Mouse (Mus musculus) c-Kit-positive CD71-negative TER-119-negative erythroid progenitor cells, embryonic 14.5 days (primary cell): ENCODE data around the gene Gm10912.
A peak's percentile ranks its signal among the peaks of the same experiment; 100 is the strongest.
"Not testable (repeated sequence)": the region's sequence is repeated elsewhere in the genome, so short reads cannot be mapped to it uniquely, and the experiment has no call there.

Source experiments
- DNase-seq: peaks from one replicate; pipeline ENCODE4 v3.0.0-alpha.2; 2013; ENCODE audit warnings: low read depth

Gm10912 gene

DNA sequence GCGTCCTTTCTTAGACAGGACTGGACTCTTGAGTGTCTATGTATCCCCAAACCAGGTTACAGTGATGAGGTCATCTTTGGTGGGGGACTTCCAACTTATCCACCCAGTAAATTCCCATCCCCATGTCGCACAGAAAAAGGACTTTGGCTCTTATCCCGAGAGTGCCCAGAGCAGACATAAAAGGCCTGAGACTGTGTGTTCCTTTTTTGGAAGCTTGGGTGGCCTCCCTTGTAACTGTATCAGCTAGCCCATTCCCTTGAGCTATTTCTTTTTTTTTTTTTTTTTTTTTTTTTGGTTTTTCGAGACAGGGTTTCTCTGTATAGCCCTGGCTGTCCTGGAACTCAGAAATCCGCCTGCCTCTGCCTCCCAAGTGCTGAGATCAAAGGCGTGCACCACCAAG, at the start of gene Gm10912:
Gene Gm10912 (plus strand): TSS at position 301 of the 400 bp plus-strand sequence.
- not testable (repeated sequence) for DNase-seq

DNA sequence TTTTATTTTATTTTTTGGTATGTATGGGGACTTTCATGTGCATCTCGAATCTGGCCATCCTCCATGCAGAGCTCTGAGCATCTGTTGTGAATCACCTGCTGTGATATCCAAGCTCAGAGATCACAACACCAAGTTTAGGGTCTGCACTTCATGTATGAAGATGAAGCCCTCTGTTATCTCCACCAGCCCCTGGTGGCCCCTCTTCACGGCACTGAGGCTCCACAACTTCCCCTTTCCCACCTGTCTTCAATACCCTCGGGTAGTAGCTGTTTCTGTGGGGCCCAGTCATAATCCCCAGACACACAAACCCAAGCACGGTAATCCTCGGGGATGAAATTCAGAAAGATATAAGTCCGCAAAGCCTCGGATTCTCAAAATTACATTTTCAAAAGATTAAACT, 42.5 kb upstream of the Gm10912 start:
- no peak for DNase-seq

DNA sequence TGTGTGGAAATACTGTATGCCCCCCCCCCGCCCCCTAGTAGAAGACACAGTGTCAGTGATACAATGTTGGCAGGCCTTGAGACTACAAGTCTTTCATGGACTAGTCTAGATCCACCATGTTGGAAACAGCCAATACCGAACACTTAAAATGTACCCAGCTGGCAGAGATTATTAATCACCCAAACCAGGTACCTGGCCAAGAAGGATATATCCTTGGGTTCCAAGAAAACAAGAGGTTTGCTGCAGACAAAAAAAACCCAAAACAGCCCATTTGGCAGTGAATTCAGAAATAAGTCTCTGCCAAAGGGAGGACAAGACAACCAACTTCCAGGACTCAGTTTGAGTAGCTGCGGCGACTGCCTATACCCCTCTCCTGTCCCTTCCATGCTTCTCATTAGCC, 41.0 kb upstream of the Gm10912 start:
- no peak for DNase-seq

DNA sequence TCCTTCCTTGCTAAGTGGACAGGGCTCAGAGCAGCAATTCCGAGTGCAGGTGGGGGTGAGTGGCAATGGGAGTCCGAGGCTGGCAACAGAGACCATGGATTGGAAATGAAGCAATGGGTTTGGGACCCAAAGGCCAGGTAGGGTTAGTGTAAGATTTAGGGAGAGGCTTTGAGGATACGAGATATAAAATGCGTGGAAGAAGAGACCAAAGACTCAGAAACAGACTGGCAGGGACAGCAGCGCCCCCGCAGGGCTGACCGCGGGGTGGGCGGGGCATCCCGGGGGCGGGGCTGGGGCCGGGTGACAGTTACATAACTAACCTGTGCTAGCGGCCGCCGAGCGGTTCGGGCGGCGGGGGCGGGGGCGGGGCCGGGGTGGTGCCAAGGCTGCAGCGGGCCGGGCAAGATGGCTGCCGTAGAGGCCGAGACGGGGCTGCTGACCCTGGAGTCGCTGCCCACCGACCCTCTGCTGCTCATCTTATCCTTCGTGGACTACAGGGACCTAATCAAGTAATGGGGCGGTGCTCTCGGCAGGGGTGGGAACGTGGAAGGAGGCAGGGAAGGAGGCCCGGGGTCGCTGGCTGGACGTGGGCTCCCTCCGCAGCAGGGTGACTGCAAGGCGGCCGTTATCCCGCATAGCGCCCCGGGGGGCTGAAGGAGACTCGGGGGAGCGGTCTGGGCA, 38.0 kb upstream of the Gm10912 start, which contains the start of gene Fbxo3:
Gene Fbxo3 (plus strand): TSS at position 264 of the 681 bp plus-strand sequence.
- peak; percentile 69 for DNase-seq

DNA sequence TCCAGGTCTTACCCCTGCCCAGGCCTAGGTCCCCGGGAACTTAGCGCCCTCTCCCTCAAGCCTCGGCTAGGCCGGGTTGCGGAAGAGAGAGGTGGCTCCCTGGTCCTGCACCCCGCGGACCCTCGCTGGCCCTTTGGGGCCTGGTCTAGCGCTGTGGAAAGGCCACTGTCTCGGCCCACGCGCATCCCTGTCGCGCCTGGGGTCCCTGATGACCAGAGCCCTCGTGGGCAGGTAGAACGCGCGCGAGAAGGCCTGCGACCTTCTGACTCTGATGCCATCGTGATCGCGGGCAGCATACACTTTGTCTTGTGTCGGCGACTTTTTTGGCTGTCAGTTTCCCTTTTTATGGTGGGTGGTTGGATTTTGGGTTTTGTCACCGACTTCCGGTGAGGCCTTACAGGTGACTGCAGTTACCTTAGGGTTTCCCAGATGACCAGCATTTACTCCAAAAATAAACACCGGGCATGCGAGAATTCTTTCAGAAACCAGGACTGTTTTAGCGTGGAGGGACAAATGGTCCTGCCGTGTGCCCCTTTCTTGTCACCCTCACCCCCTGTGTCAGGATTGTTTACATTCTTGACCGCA, 37.4 kb upstream of the Gm10912 start, which contains the start of gene 4931422A03Rik:
Gene 4931422A03Rik (minus strand): TSS at position 223 of the 585 bp plus-strand sequence.
- no peak for DNase-seq

DNA sequence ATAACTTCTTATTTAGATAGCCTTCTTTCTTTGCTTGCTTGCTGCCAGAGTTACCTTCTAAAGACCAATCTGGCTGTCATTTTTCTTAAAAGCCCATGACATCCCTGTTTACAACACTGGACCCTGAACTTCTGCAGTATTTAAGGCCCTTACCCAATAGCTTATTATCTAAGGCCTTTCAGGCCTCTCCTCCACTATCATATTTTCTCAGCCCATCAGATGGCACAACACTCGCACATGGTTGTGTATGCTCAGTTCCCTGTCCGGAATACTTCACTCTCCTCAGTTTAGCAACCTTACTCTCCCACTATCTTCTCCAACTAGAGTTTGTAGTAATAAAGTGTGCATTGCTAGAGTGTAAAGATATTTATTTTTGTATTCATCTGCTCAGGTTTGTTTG, 36.6 kb upstream of the Gm10912 start:
- DNase-seq: no peak

DNA sequence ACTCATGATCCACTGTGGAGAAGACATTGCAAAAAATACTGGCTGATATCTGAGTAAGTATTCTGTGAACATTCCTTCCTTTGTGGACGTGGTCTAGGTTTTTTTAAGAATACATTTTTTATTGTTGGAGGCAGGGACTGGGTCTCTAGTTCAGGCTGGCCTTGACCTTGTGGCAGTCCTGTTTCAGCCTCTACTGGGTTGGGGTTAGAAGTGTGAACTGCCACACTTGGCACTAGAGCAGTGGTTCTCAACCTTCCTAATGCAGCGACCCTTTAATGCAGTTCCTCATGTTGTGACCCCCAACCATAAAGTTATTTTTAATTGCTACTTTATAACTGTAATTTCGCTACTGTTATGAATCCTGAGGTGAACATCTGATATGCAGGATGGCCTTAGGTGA, 35.2 kb upstream of the Gm10912 start:
- DNase-seq: no peak

DNA sequence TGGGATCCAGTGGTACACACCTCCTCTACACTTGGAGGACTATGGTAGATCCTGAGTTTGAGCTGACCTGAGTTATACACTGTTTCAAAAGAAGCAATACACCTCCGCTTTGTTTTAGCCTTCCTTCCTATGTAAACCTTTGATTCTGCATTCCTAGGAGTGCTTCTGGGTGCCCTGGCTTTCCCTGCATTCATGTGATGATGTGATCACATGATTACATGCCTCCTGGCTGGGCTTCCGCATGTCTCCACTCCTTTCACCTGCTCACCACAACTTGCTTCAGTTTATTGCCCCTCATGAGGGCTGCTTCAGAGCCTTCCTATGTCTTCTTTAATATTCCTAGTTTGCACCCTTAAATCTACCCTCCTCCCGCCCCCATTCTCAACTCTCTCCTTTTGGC, 33.6 kb upstream of the Gm10912 start:
- no peak for DNase-seq

DNA sequence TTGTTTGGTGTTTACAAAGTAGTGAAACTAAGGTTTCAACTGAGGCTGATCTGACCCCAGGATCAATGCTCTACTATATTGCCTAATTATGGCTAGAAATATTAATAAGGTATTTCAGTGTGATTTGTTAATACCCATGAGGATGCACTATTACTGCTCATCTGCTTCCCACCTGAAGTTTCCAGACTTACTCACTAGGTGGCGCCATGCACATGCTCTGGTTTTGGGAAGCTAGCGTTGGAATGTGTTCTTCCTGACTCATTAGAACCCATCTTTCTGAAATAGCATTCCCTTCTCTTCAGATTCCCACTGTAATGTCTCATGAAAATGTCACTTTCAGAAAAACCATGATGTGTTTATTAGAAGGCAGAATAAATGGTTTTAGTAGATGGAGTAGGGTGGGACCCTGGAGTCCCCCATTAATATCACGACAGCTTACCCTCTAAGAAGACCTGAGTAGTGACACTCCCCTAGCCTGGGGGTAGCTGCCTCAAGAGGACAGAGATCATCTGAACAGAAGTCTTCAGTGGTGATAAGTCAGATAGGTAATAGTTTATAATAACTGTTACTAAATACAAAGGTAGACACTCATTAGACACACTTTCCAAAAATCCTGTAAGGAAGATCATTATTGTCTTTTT, 30.7 kb upstream of the Gm10912 start:
- peak; percentile 61 for DNase-seq

DNA sequence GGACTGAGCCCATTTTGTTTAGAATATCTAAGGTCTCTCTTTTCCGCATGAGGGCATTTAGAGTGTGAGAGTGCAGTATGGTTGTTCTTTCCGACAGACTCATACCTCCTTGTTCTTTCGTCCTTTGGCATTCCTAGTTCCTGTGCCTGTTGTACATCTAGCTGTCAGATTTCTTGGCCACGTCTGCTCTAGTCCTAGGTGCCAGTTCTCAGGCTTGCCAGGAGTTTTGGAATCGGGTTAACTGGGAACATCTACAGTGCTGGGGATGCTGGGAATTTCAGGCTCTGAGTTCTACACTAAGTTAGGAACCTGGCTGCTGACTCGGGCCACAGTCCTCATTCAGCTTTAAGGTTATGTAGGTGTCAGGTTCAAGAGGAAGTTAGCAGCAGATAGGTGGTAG, 30.0 kb upstream of the Gm10912 start:
- DNase-seq: no peak

DNA sequence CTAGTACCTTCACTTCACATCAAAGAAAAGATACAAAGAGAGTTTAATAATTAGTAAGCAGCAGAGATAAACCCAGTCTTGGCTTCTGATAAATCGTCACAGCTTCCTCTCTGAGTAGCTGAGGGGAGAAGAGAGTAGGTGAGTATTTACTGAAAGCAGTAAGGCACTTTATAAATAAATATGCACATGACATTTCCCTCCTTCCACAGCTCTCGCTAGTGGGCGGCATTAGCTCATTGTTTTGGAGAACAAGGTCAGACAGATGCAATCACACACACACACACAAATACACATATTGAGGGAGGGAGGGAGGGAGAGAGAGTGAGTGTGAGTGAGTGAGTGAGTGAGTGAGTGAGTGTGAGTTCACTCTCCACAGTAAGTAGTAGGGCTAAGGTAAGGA, 29.3 kb upstream of the Gm10912 start:
- DNase-seq: no peak

DNA sequence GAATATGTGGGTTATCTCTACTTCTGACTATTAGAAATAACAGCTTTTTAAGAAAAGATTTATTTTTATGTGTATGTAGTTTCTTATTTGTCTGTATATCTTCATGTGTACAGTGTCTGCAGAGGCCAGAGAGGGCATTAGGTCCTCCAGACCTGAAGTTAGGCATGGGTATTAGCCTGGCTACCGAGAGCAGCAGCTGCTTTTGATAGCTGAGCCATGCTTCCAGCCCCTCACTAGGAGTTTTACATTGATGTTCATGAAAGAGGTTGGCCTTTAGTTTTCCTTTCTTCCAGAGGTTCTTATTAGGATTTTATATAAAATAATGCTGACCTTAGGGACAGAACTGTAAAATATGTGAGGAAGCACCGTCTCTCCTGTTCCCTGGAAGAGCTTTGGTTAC, 27.4 kb upstream of the Gm10912 start:
- DNase-seq: no peak

DNA sequence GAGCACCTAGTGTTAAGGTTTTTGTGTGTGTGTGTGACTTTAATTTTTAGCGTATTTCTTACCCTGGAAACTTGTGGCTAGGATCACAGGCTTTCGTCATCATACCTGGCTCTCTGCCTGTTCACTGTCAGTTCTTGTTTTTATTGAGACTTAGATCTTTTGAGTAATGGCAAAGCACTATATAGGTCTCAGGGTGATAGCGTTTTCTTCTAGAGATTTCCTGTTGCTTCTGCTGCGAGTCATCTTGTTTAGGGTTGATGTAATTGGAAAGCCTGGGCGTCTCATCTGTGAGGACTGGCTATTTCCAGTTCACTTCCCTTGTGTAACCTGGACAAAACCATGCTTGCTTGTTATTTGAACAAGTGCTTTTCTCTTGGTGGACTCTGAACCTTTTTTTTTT, 24.0 kb upstream of the Gm10912 start:
- no peak for DNase-seq

DNA sequence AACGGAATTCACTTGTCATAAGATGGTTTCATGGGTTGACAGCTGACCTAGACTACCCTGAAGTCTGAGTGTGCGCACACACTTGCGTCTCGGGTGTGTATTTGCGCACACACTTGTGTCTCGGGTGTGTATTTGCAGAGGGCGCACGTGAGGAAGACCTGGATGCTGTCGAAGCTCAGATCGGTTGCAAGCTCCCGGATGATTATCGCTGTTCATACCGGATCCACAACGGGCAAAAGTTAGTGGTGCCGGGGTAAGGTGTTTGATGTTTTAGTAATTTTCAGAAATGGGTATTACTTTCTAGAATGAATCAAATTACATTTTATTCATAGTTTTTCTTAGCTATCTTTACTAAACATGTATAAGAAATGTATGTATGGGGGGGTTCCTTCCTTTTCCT, 22.9 kb upstream of the Gm10912 start:
- no peak for DNase-seq

DNA sequence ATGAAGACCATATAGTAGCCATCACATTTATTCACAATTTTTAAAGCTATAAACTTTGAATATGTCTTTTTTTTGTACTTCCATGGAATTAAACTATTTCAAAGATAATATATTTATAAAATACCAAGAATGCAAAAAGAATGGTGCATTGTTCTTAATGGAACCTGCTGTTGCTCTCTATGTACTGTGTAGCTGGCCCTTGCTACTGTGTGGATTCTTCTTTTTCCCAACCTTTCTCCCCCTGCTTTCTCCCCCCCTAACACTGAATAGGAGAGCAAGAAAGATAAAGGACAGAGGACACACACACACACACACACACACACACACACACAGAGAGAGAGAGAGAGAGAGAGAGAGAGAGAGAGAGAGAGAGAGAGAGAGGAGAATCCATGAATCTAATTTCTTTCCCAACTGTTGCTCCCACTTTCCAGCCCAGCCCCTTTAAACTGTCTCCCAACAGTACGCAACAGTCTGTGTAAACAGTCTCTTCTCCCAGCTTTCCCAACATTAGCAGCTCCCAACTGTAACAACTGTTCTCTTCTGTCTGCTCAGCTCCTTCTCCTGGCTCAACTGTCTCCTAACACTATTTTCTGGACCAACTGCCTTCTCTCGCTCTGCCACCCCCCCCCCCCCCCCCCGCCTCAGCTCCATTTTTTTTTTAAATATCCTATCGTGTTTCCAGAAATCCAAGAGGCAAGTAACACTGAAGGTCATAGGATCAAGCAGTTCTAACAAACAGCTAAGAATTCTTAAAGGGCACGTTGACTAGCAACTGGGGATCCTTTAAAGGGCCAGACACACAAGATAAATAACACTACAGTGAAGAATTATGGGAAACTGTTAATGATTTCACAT, 21.8 kb upstream of the Gm10912 start:
- DNase-seq: no peak

DNA sequence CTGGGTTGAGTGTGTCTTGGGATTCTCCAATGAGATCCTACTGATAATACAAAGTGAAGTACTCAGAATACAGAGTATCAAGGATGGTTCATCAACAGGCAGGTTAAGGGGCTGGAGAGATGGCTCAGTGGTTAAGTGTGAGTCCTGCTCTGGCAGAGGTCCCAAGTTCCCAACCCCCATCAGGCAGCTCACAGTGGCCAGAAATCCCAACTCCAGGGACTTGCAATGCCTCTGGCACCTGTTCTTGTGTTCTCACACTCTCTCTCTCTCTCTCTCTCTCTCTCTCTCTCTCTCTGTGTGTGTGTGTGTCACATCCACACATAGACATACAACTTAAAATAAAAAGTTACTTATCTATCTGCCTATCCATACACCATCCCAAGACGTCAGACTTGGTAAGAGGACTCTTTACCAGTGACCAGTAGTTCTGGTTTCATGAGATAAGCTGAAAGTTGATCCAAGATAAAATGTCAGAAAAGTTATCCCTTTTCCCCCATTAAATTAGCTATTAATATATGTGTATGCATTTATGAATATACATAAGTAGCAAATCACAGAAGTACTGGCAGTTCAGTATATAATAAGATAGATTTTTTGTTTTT, 21.0 kb upstream of the Gm10912 start:
- no peak for DNase-seq

DNA sequence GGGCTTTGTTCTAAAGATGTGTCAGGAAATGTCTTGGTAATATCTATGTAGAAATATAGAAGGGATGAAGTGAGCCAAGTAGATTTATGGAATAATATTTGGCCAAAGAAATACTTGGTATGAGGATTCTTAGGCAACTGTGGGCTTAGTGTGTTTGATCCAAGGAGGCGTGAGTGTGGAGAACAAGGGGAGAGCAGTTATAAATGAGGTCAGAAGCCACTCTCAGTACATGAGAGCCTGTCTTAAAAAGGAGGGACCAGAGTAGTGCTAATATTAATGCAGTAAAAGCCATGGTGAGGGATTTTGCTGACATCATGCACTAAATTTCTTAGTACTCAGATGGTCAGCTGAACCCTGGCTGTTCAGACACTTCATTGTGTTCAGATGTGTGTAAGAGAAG, 7.2 kb upstream of the Gm10912 start:
- DNase-seq: no peak

DNA sequence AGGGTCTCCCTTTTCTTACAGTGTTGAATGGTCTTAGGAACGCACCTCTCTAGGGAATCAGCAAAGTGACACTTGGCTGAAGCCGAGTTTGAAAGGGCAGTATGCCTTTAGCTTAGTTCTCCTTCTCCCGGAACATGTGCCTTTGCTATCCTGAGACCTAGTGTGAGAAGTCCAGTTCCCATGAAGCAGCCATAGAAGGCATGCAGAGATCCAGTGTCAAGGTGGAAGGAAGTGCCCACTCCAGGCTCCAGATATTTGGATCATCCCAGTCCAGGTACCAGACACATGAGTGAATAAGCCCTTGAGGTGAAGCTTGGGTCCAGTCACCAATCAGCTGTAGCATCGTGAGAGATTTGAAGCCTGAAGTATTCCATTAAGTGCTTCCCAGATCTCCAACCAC, 6.7 kb upstream of the Gm10912 start:
- DNase-seq: no peak

DNA sequence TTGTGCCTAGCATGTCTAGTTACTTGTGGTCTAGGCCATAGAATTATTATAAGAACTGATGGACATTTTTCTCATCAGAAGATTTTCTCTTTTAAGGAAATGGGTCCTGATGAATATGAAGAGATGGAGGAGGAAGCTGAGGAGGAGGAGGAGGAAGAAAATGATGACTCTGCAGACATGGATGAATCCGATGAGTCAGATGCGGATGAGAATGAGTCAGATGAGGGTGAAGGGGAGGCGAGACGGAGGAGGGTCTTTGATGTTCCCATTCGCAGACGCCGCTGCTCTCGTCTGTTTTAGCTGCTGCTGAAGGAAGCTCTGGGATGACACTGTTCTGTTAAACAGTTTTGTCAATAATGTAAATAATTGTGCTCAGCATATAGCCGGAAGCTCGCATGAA, 5.8 kb upstream of the Gm10912 start:
- DNase-seq: no peak

DNA sequence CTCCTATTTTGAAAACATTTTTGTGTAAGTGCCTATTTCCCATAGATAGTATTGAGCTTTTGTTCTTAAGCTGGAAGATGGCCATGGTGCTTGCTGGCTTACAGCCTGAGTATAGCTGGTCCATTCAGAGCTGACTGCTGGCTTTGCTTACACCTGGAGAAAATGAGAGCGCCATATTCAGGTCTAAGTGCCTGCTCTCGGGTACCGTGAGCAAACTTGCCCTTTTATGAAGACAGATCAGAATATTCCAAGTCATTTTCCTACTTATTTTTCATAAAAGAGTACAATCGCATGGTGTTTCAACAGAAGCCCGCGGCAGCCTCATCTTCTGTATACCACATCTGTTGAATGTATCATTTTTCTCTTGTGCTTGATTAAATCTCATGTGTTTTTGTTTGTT, 4.6 kb upstream of the Gm10912 start:
- no peak for DNase-seq

DNA sequence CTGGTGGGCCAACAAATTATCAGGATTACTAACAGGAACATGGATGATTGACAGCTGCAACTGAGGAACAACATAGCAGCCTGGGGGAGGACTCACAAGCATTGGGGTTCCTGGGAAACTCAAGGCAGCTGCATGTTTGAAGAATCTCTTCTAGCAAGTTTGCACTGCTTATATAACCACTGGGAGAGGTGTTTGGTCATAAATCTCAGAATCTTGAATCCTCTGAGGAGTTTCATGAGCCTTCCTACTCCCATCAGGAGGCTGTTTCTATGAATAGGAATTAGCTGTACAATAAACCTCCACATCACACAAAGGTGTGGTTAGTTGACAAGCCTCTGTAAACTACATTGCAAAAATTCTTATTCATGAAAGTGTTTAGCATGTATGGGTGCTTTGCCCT, 3.0 kb upstream of the Gm10912 start:
- DNase-seq: no peak

DNA sequence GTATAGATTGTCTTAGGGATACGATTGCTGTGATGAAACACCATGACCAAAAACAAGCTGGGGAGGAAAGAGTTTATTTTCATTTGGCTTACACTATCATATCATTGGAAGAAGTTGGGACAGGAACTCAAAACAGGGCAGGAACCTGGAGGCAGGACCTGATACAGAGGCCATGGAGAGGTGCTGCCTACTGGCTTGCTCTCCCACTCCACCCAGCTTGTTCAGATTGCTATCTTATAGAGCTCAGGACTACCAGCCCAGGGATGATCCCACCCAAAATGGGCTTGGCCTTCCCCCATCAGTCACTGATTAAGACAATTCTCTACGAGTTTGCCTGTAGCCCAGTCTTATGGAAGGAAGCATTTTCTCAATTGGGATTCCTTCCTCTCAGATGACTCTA, 1.5 kb upstream of the Gm10912 start:
- no peak for DNase-seq
